Comparison of ENCODE assay signal across 10 mouse cellular contexts in genomic region chr7:142575491-142575890, GRCm38 (mm10). TPM values are rescaled to one million over a fixed set of nuclear protein-coding genes. Genes with fewer than 3 reads are reported as not detected.
DNase-seq lines count a peak whose midpoint lies in the region; ATAC-seq and TF ChIP-seq lines count a peak whose summit lies in the region.
"Had no signal": no experiment of that assay in that cellular context is flagged by ENCODE, and none has a peak within 500 bp of the region (broad histone marks: within the 10 kb centered on the region; RNA-seq: fewer than 3 reads in every experiment).

No protein-coding gene starts in this region.

- 63% methylated on average over 12 of the region's 12 CpGs for WGBS in heart, embryonic 12.5 days
- WGBS in lung, embryonic 14.5 days, result 66% methylated on average over 12 of the region's 12 CpGs
- 77% methylated on average over 12 of the region's 12 CpGs for WGBS in lung, postnatal 0 days
- WGBS in limb, embryonic 10.5 days, result 61% methylated on average over 12 of the region's 12 CpGs
- 88% methylated on average over 12 of the region's 12 CpGs for WGBS in neural tube, embryonic 13.5 days

- no peak for TF ChIP-seq EP300 in lung, postnatal 0 days (IDR thresholded peaks at IDR 0.05)

- H3K9me3 ChIP-seq in heart, embryonic 12.5 days (replicated peaks), result peaks cover 3% of the 10 kb centered on the region; the same call in 1 of the 2 replicates
- peaks cover under 1% of the 10 kb centered on the region; the same call in 1 of the 2 replicates for H3K9me3 ChIP-seq in lung, embryonic 14.5 days (ENCODE audit: low read depth, low read length)
- H3K9me3 ChIP-seq in lung, postnatal 0 days (ENCODE audit: low read length), result no peaks in the 10 kb centered on the region
- peaks cover 6% of the 10 kb centered on the region for H3K9me3 ChIP-seq in limb, embryonic 10.5 days (replicated peaks)
- no peaks in the 10 kb centered on the region; the same call in 1 of the 2 replicates for H3K9me3 ChIP-seq in neural tube, embryonic 13.5 days

- H3K4me2 ChIP-seq in heart, embryonic 12.5 days, result peak overlapping the region; percentile 67
- peak overlapping the region; percentile 61 for H3K4me2 ChIP-seq in lung, embryonic 14.5 days
- no peak overlapping the region for H3K4me2 ChIP-seq in lung, postnatal 0 days (replicated peaks; ENCODE audit: low read depth, low read length)
- peak overlapping the region; percentile 41; the same call in 1 of the 2 replicates for H3K4me2 ChIP-seq in neural tube, embryonic 13.5 days

- peak overlapping the region; percentile 98 for H3K27ac ChIP-seq in heart, embryonic 12.5 days (ENCODE audit: poor library complexity, severe bottlenecking)
- H3K27ac ChIP-seq in lung, embryonic 14.5 days (ENCODE audit: low read depth), result peak overlapping the region; percentile 98
- no peak overlapping the region for H3K27ac ChIP-seq in lung, postnatal 0 days (ENCODE audit: low read length)
- peak overlapping the region; percentile 91 for H3K27ac ChIP-seq in limb, embryonic 10.5 days
- no peak overlapping the region for H3K27ac ChIP-seq in neural tube, embryonic 13.5 days (replicated peaks)
- H3K27ac ChIP-seq: macrophage had no signal

- DNase-seq in heart, postnatal 4 days, result no peak
- no peak for DNase-seq in lung, embryonic 14.5 days
- DNase-seq in lung, postnatal 0 days (ENCODE audit: low spot score), result no peak
- no peak for DNase-seq in limb, embryonic 10.5 days (ENCODE audit: low spot score)
- no peak for DNase-seq in left cerebral cortex, adult 18-20 months (ENCODE audit: low spot score in 2 of 2)
- no peak for DNase-seq in spleen, postnatal 14 days (ENCODE audit: low spot score in 2 of 2)
- DNase-seq: kidney, adult 18-20 months had no signal

- peak overlapping the region; percentile 56 for H3K4me3 ChIP-seq in heart, embryonic 12.5 days
- H3K4me3 ChIP-seq in lung, embryonic 14.5 days (ENCODE audit: low read depth, low read length), result peak overlapping the region; percentile 56
- H3K4me3 ChIP-seq in lung, postnatal 0 days (ENCODE audit: low read depth, low read length), result no peak overlapping the region
- H3K4me3 ChIP-seq in limb, embryonic 10.5 days, result peak overlapping the region; percentile 60
- H3K4me3 ChIP-seq in neural tube, embryonic 13.5 days, result no peak overlapping the region

- 0 out of 2 replicates have a peak, but pooled peaks cover 7% of the 10 kb centered on the region for H3K36me3 ChIP-seq in heart, embryonic 12.5 days
- peaks cover 6% of the 10 kb centered on the region for H3K36me3 ChIP-seq in lung, embryonic 14.5 days (ENCODE audit: insufficient read depth)
- no peaks in the 10 kb centered on the region for H3K36me3 ChIP-seq in lung, postnatal 0 days (ENCODE audit: insufficient read depth, low read length)
- peaks cover 16% of the 10 kb centered on the region for H3K36me3 ChIP-seq in limb, embryonic 10.5 days
- H3K36me3 ChIP-seq in neural tube, embryonic 13.5 days, result no peaks in the 10 kb centered on the region

- no peaks in the 10 kb centered on the region for H3K27me3 ChIP-seq in heart, embryonic 12.5 days (replicated peaks)
- no peaks in the 10 kb centered on the region for H3K27me3 ChIP-seq in lung, embryonic 14.5 days (ENCODE audit: insufficient read depth, low read length)
- no peaks in the 10 kb centered on the region for H3K27me3 ChIP-seq in lung, postnatal 0 days (replicated peaks; ENCODE audit: insufficient read depth, low read length)
- H3K27me3 ChIP-seq in limb, embryonic 10.5 days (ENCODE audit: low read depth, poor library complexity, severe bottlenecking), result no peaks in the 10 kb centered on the region
- 0 out of 2 replicates have a peak, but pooled peaks cover 6% of the 10 kb centered on the region for H3K27me3 ChIP-seq in neural tube, embryonic 13.5 days

- no peak for TF ChIP-seq CTCF in lung, embryonic 14.5 days (IDR thresholded peaks at IDR 0.05; ENCODE audit: low read depth)
- TF ChIP-seq CTCF in lung, postnatal 0 days (IDR thresholded peaks at IDR 0.05), result no peak

- H3K9ac ChIP-seq in heart, embryonic 12.5 days, result peak overlapping the region; percentile 89
- peak overlapping the region; percentile 73 for H3K9ac ChIP-seq in lung, embryonic 14.5 days
- H3K9ac ChIP-seq in lung, postnatal 0 days (replicated peaks; ENCODE audit: low read depth), result no peak overlapping the region
- H3K9ac ChIP-seq in neural tube, embryonic 13.5 days, result no peak overlapping the region

- H3K4me1 ChIP-seq in heart, embryonic 12.5 days (replicated peaks), result peaks cover 70% of the 10 kb centered on the region
- H3K4me1 ChIP-seq in lung, embryonic 14.5 days (ENCODE audit: insufficient read depth), result peaks cover 46% of the 10 kb centered on the region
- H3K4me1 ChIP-seq in lung, postnatal 0 days (ENCODE audit: insufficient read depth, low read depth, low read length), result peaks cover 3% of the 10 kb centered on the region; the same call in 1 of the 2 replicates
- peaks cover 88% of the 10 kb centered on the region for H3K4me1 ChIP-seq in limb, embryonic 10.5 days
- H3K4me1 ChIP-seq in neural tube, embryonic 13.5 days (replicated peaks), result peaks cover 64% of the 10 kb centered on the region

- no peak for ATAC-seq in heart, embryonic 12.5 days (ENCODE audit: insufficient number of reproducible peaks, low FRiP score)
- ATAC-seq in lung, embryonic 14.5 days (ENCODE audit: insufficient read depth), result no peak
- no peak for ATAC-seq in lung, postnatal 0 days
- ATAC-seq in neural tube, embryonic 13.5 days (ENCODE audit: low read depth), result no peak

RNA-seq across cellular contexts. Expression of gene Mrpl23, which starts 43.0 kb away (rescaled TPM):
- polyA plus RNA-seq in heart, embryonic 12.5 days (2016; fragmentation: Nextera tagmentation; extraction: Ambion mirVana), result 12.0 and 15.2 TPM in 2 replicates
- 1 to 10 TPM; 3.7 to 6.4 TPM for total RNA-seq in heart, postnatal 4 days (2021)
- 20.3 and 31.0 TPM in 2 replicates for polyA plus RNA-seq in lung, embryonic 14.5 days (2014; fragmentation: Nextera tagmentation; extraction: Ambion mirVana)
- polyA plus RNA-seq in lung, postnatal 0 days (2015; fragmentation: Nextera tagmentation; extraction: Ambion mirVana), result 15.2 and 15.7 TPM in 2 replicates
- 25.9 and 33.7 TPM in 2 replicates for polyA plus RNA-seq in limb, embryonic 10.5 days (2016; fragmentation: Nextera tagmentation; extraction: Ambion mirVana)
- 14.0 and 14.8 TPM in 2 replicates for polyA plus RNA-seq in neural tube, embryonic 13.5 days (2015; fragmentation: Nextera tagmentation; extraction: Ambion mirVana)
- 1 to 10 TPM; 3.1 to 5.9 TPM for total RNA-seq in left cerebral cortex, adult 18-20 months (2021)

Comparison
In these comparisons a context has a peak if more than half of its experiments do, and no peak if none do; other contexts are left out.
1. H3K27ac ChIP-seq: peak in heart, embryonic 12.5 days (single experiment), lung, embryonic 14.5 days (single experiment) and limb, embryonic 10.5 days (single experiment); none in lung, postnatal 0 days (single experiment) and neural tube, embryonic 13.5 days (single experiment).
2. H3K4me3 ChIP-seq: peak in heart, embryonic 12.5 days (single experiment), lung, embryonic 14.5 days (single experiment) and limb, embryonic 10.5 days (single experiment); none in lung, postnatal 0 days (single experiment) and neural tube, embryonic 13.5 days (single experiment).
3. H3K9ac ChIP-seq: peak in heart, embryonic 12.5 days (single experiment) and lung, embryonic 14.5 days (single experiment); none in lung, postnatal 0 days (single experiment) and neural tube, embryonic 13.5 days (single experiment).